Mouse (Mus musculus) brain, embryonic 14.5 days (tissue): ENCODE measurements around the gene Mtch2.

ENCODE experiments used
- CTCF ChIP-seq: fragments of 200-500 bp; IDR thresholded peaks from 2 replicates; pipeline ENCODE4 v1.5.1; 2012; ENCODE audit warnings: inconsistent platforms, mild to moderate bottlenecking, moderate library complexity, borderline replicate concordance; ENCODE audit not compliant: insufficient read depth, insufficient read length; ENCODE audit errors: extremely low read depth
- POLR2A ChIP-seq: fragments of 200-500 bp; IDR thresholded peaks from 2 replicates; pipeline ENCODE4 v1.6.1; 2012; ENCODE audit warnings: mild to moderate bottlenecking, inconsistent platforms, borderline replicate concordance; ENCODE audit not compliant: poor library complexity, insufficient read depth, insufficient read length, severe bottlenecking; ENCODE audit errors: extremely low read depth

DNA sequence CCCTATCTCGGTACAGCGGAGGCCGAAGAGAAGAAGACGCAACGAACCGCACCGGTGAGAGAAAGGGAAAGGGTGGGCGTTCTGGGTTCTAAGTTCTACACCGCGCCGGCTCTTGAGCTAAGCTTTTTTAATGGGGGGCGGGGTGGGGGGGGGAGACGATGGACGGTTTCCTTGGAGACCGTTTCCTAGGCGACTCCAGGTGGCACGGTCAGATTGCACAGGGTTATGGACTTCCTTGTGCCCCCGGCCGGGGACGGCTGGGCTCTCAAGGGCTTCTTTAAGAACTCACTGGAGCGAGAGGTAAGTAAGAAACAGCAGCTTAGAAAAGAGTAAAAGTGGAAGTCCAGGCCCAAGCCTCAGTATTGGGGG lies 57.9 kb downstream of the Mtch2 start:
- TF ChIP-seq POLR2A (no peak), CTCF (no peak)
